Mouse (Mus musculus): ENCODE measurements at regions not wholly inside any gene's neighbourhood (a gene's known extent, or its start where the extent isn't known, plus 50 kb on each side); places are given as distances from the start of the nearest gene placed in this dataset.

DNA sequence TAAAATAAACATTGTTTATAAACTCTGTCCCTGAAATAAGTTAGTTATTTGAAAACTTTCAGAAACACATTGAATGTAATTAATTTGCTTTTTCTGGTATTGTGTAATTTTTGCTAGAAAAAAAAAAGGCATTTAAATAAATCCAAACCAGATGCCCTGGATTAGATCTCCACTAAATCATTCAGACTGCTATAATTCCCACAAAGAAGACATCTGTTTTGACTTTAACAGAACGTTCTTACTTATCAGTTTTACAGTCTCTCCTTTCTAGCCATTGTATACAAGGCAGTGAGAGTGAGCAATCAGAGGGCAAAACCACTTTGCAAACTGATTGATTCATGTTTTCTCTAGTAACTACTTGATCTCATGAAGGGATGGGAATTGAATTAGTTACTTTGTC lies 478.8 kb downstream of the Slitrk6 start:
- intact Hi-C loops (cut with DNase I), result no loop called here
- DNase-seq (ENCODE audit: low spot score), result no peak

DNA sequence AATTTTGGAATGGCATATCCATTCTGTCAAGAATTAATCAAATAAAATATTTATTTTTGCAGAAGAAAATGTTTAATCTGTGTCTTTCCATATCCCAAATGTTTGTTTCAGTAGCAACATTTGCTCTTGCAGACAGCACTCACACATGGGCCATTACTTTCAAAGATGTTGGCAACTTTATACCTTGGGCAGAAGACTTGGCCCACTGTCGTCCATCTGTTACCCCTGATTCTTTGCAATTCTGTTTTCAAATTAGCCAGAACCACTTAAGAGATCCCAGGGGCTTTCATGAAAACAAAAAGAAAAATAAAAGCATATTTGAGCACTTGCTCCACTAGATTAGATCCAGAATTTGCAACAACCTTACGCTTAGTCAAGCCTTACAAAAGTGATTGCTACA lies 483.7 kb downstream of the Slitrk6 start:
- no peak for DNase-seq (ENCODE audit: low spot score)
- intact Hi-C loops (cut with DNase I), result no loop called here

- intact Hi-C loops (cut with DNase I), result no loop called here
- DNase-seq (ENCODE audit: low spot score), result no peak
Observed at GRCm38 (mm10) chr14:110244466-110244865, 510.5 kb downstream of the Slitrk6 start.

- intact Hi-C loops (cut with DNase I), result no loop called here
- DNase-seq (ENCODE audit: low spot score), result no peak
Observed at GRCm38 (mm10) chr14:110243549-110243948, 511.4 kb downstream of the Slitrk6 start.

DNA sequence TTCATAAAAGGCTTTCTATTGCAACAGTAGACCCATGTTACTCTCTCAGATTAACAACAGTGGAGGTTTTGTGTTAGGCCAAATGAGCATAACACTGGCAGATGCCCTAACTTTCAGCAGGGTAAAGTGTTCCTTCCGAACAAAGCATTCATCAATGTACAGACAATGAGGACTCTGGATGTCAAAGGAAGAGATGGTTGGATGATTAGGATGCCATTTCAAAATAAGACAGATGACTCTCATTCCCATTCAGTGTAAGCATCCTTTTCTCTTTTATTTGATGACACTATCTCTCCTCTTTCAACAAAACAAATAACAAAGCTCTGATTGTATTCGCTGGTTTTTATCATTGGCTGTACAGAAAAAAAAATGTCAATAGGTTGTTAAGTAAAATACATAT lies 516.1 kb downstream of the Slitrk6 start:
- no peak for DNase-seq (ENCODE audit: low spot score)
- intact Hi-C loops (cut with DNase I), result no loop called here

- intact Hi-C loops (cut with DNase I), result no loop called here
- DNase-seq (ENCODE audit: low spot score), result no peak
Observed at GRCm38 (mm10) chr14:110224678-110225446, 530.1 kb downstream of the Slitrk6 start.

DNA sequence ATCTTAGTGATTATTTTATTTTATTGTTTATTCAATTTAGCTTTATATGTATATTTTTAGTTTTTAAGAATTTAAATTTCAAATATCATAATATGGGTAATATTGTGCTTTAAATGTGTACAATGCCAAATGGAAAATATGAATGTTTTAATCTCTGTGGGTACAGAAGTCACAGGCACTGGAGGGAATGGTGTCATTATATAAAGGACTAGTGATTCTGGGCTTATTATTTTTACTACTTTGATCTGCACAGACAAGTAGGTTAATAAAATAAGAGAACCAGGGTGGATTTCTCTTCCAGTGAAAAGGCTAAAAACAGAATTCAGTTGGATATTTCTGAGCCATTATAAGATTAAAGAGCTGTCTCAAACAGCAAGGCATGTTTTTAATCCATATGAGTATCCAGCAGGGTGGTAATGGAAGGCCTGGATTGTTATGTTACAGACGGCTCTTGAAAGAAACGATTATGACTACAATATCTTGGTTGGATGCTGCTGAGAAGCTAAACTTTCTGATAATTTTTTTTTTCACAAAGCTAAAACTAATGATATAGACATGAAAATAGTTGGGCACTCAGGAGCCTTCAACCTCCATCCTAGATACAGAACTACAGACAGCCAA lies 563.9 kb downstream of the Slitrk6 start:
- intact Hi-C loops (cut with DNase I), result no loop called here
- no peak for DNase-seq (ENCODE audit: low spot score)

GRCm38 (mm10) chr14:110190471-110190870 lies 564.5 kb downstream of the Slitrk6 start:
- intact Hi-C loops (cut with DNase I), result no loop called here

DNA sequence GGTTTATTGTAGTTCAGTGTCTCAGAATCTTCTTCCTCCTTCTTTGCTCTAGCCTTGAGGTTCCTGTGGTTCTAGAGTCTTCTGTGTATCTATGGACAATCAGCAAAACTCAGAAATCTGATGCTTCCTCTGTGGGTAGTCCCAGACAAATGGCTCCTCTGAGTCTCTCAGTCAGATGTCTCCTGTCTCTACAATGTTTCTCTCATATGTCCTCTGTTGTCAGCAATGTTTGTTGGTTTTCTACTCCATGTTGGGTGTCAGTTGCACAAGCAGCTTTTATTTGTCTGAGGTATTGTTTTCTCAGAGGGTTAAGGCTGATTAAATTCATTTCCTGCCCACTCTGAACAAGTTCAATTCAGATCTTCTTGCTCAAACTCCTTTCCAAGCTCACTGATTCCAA lies 575.8 kb downstream of the Slitrk6 start:
- no peak for DNase-seq (ENCODE audit: low spot score)
- intact Hi-C loops (cut with DNase I), result no loop called here

More at GRCm38 (mm10) chr14:110190471-110190870, 564.5 kb downstream of the Slitrk6 start:
- DNase-seq (ENCODE audit: low spot score), result no peak

- DNase-seq (ENCODE audit: low spot score), result no peak
- intact Hi-C loops (cut with DNase I), result no loop called here
Observed at GRCm38 (mm10) chr14:110171162-110172117, 583.5 kb downstream of the Slitrk6 start.

DNA sequence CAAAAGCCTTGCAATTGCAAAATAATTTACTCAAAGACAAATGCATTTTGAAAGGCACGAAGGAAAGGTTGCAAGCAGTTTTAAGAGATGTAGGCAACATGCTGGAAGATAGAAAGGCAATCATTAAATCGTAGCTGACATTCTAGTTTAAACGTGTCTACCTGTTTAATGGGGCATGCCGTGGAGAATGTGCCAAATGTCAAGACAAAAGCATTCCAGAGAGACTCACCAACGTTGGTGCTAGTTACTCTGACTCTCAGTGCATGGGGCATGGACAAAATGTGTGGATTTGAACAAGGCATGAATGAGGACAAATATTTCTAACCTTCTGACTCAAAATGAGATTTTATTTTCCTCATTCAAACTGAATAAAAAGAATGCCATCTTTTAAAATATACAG lies 586.3 kb downstream of the Slitrk6 start:
- DNase-seq (ENCODE audit: low spot score), result no peak
- intact Hi-C loops (cut with DNase I), result no loop called here

GRCm38 (mm10) chr14:110128265-110128664 lies 626.7 kb downstream of the Slitrk6 start:
- no peak for DNase-seq (ENCODE audit: low spot score)
- intact Hi-C loops (cut with DNase I), result no loop called here

GRCm38 (mm10) chr14:110125936-110126710 lies 628.8 kb downstream of the Slitrk6 start:
- intact Hi-C loops (cut with DNase I), result no loop called here
- DNase-seq (ENCODE audit: low spot score), result no peak

DNA sequence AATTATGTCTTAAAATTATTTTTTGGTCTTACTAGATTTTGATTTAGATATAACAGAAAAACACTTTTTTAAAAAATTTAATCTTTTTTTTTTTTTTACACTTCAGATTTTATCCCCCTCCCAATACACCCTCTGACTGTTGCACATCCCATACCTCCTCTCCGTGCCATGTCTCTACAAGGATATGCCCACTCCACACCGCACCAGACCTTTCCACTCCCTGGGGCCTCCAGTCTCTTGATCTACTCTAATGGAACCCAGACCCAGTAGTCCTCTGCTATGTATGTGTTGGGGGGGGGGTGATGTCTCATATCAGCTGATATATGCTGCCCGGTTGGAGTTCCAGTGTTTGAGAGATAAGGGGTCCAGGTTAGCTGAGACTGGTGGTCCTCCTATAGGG lies 632.2 kb downstream of the Slitrk6 start:
- DNase-seq (ENCODE audit: low spot score), result no peak
- intact Hi-C loops (cut with DNase I), result no loop called here

DNA sequence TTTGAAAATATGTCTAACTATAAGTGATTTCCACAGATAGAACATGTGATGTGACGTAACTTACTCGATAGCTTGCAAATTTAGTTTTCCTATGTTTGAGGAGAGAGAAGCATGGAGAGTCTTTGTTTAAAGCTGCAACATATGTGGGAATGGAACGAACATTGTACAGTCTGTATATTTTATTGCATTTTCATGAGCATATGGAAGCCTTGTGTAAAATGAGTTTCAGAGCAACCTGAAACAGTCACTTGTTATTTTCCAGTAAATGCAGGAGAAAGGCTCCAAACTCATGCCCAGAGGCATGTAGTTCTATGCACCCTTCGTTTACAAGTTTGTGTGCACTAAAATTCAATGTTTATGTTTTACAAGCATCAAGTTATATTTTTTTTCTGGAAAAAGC lies 639.4 kb downstream of the Slitrk6 start:
- intact Hi-C loops (cut with DNase I), result no loop called here
- no peak for DNase-seq (ENCODE audit: low spot score)

- no peak for DNase-seq (ENCODE audit: low spot score)
- intact Hi-C loops (cut with DNase I), result no loop called here
Observed at GRCm38 (mm10) chr14:110100852-110101251, 654.1 kb downstream of the Slitrk6 start.

DNA sequence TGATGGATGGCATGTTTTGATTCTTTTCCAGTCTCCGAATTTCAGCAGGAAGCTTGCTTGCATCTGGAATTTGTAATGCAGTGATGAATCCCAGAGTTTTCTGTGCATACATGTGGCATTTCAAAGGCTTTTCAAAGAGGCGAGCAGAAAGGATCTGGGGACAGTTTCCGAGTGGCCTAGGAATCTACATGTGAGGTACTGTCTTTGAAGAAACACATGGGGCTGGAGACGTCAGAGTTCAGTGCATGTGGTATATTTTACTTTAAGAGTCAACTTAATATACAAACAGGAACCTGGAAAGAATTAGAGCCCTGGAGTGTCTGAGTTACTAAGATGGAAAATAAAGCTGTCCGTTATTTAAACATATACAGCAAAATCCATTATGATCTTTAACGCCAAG lies 676.6 kb downstream of the Slitrk6 start:
- DNase-seq (ENCODE audit: low spot score), result no peak
- intact Hi-C loops (cut with DNase I), result no loop called here

DNA sequence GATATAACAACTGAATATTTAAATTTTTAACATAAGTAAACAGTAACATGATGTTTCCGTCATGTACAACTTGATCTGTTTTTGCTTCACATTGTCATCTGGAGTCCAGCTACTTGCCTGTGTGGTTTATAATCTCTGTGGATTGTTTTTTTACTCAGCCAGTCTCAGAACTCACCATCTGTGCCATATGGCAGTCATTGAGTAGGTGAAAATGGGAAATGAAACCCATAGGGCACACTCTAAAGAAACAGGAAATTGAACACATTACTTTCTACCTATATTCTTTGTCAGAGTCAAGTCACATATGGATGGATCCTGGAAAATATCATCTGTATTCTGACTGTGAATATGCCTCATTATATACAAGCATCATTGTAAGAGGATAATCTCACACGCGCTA lies 707.2 kb downstream of the Slitrk6 start:
- DNase-seq (ENCODE audit: low spot score), result no peak
- intact Hi-C loops (cut with DNase I), result no loop called here

DNA sequence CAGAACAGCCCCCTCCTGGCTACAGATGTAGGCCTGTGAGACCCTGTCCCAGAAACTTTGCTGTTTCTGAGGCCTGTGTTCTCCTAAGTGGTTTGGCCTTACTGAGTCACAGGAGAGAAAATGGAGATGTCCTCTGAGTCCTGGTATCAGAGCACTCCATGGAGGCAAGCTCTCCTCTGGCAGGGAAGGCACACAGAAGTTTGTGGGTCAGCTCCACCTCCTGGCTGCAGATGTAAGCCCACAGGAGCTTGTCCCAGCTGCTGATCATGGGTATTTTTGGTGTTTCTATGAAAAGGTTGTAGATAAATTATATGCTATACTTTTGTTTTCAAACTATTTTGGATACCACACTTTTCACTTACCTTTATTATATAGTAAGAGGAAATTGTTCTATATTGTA lies 711.7 kb downstream of the Slitrk6 start:
- no peak for DNase-seq (ENCODE audit: low spot score)
- intact Hi-C loops (cut with DNase I), result no loop called here

- DNase-seq (ENCODE audit: low spot score), result no peak
- intact Hi-C loops (cut with DNase I), result no loop called here
Observed at GRCm38 (mm10) chr14:110021812-110022211, 733.1 kb downstream of the Slitrk6 start.

All from heart, postnatal 25 days (tissue).